Mouse (Mus musculus) CH12.LX (cell line): Measurements from ENCODE around the gene Aldh3b1. TPM values are rescaled to one million over a fixed set of nuclear protein-coding genes. Genes with fewer than 3 reads are reported as not detected.

Source experiments
- DNase-seq: peaks from one replicate; pipeline ENCODE4 v3.0.0-alpha.2; 2013; ENCODE audit errors: extremely low read depth
- H3K27ac ChIP-seq: 2 replicates; pipeline ENCODE4 v1.5.1; 2012; ENCODE audit warnings: low read depth, mild to moderate bottlenecking, control low read depth, moderate library complexity; ENCODE audit not compliant: insufficient read depth
- H3K27me3 ChIP-seq: replicated peaks from 2 replicates; pipeline ENCODE3; 2012; ENCODE audit warnings: inconsistent platforms
- H3K36me3 ChIP-seq, 2 experiments: replicated peaks in 1 of 2; 2 replicates each; pipeline versions ENCODE3 to v1.6.1; 2012; ENCODE audit warnings: inconsistent platforms in 1 of 2, low read length in 1 of 2, mild to moderate bottlenecking in 1 of 2, mixed read lengths in 1 of 2, moderate library complexity in 1 of 2; ENCODE audit not compliant: control insufficient read depth in 1 of 2, insufficient read depth in 1 of 2
- H3K4me1 ChIP-seq, 2 experiments: 2 replicates each; pipeline ENCODE4 v1.6.1; 2012; ENCODE audit warnings: inconsistent platforms in 1 of 2, moderate library complexity in 1 of 2; ENCODE audit not compliant: insufficient read depth in 2 of 2, control insufficient read depth in 1 of 2
- H3K4me2 ChIP-seq: 2 replicates; pipeline ENCODE4 v1.6.1; 2012; ENCODE audit warnings: low read depth, mild to moderate bottlenecking, control low read depth; ENCODE audit not compliant: poor library complexity, insufficient read depth, severe bottlenecking
- H3K4me3 ChIP-seq, 3 experiments: fragments of 150-350 bp in 1 of 3; sonication (generic) in 1 of 3; replicated peaks in 1 of 3; 2 replicates each; pipeline versions ENCODE3 to v1.5.1; 2011 to 2012; ENCODE audit warnings: low read depth in 2 of 3, low read length in 2 of 3, mild to moderate bottlenecking in 2 of 3, moderate library complexity in 2 of 3, control low read depth in 1 of 3, improper control_type of control experiment in 1 of 3, inconsistent platforms in 1 of 3, mixed read lengths in 1 of 3; ENCODE audit not compliant: poor library complexity in 1 of 3
- H3K79me2 ChIP-seq: replicated peaks from 2 replicates; pipeline ENCODE4 v1.6.1; 2012; ENCODE audit warnings: mild to moderate bottlenecking, moderate library complexity; ENCODE audit not compliant: control insufficient read depth, poor library complexity, insufficient read depth, severe bottlenecking; ENCODE audit errors: extremely low read depth
- H3K9ac ChIP-seq: 2 replicates; pipeline ENCODE4 v1.6.1; 2012; ENCODE audit warnings: low read depth, mild to moderate bottlenecking, control low read depth, moderate library complexity; ENCODE audit not compliant: insufficient read depth
- H3K9me3 ChIP-seq: replicated peaks from 2 replicates; pipeline ENCODE3; 2012; ENCODE audit warnings: low read length, inconsistent platforms, mixed read lengths
- BHLHE40 ChIP-seq: IDR thresholded peaks from 2 replicates; pipeline ENCODE4 v1.6.1; 2011; ENCODE audit warnings: mild to moderate bottlenecking, low read depth, low read length, improper control_type of control experiment
- CTCF ChIP-seq, 2 experiments: IDR thresholded peaks in 1 of 2; conservative IDR thresholded peaks in 1 of 2; 2 replicates each; pipeline ENCODE4 v1.5.1; 2011 to 2012; ENCODE audit warnings: low read depth in 2 of 2, low read length in 2 of 2, improper control_type of control experiment in 1 of 2, inconsistent platforms in 1 of 2, mild to moderate bottlenecking in 1 of 2, moderate library complexity in 1 of 2
- EP300 ChIP-seq: IDR thresholded peaks from 2 replicates; pipeline ENCODE4 v1.6.1; 2011; ENCODE audit warnings: low read length, improper control_type of control experiment
- IRF4 ChIP-seq: IDR thresholded peaks from 2 replicates; pipeline ENCODE4 v1.6.1; 2014; ENCODE audit warnings: low read depth, mild to moderate bottlenecking, inconsistent platforms, low read length, improper control_type of control experiment
- JUND ChIP-seq: conservative IDR thresholded peaks from 2 replicates; pipeline ENCODE4 v1.6.1; 2011; ENCODE audit warnings: low read depth, low read length, improper control_type of control experiment
- MAX ChIP-seq: IDR thresholded peaks from 2 replicates; pipeline ENCODE4 v1.6.1; 2011; ENCODE audit warnings: low read length, improper control_type of control experiment
- MAZ ChIP-seq: IDR thresholded peaks from 2 replicates; pipeline ENCODE4 v1.6.1; 2012; ENCODE audit warnings: low read depth, mild to moderate bottlenecking, inconsistent platforms, low read length, improper control_type of control experiment, moderate library complexity
- MEF2A ChIP-seq: IDR thresholded peaks from 2 replicates; pipeline ENCODE4 v1.6.1; 2014; ENCODE audit warnings: low read depth, mild to moderate bottlenecking, inconsistent platforms, low read length, improper control_type of control experiment, borderline replicate concordance
- NRF1 ChIP-seq: IDR thresholded peaks from 2 replicates; pipeline ENCODE4 v1.6.1; 2014; ENCODE audit warnings: low read depth, mild to moderate bottlenecking, inconsistent platforms, low read length, improper control_type of control experiment, moderate library complexity
- PAX5 ChIP-seq: IDR thresholded peaks from 2 replicates; pipeline ENCODE4 v1.6.1; 2012; ENCODE audit warnings: low read length, inconsistent platforms, mixed read lengths
- POLR2A ChIP-seq: IDR thresholded peaks from 2 replicates; pipeline ENCODE4 v1.6.1; 2011; ENCODE audit warnings: low read depth, mild to moderate bottlenecking, improper control_type of control experiment, low read length
- RAD21 ChIP-seq: IDR thresholded peaks from 2 replicates; pipeline ENCODE4 v1.6.1; 2011; ENCODE audit warnings: low read depth, mild to moderate bottlenecking, low read length, improper control_type of control experiment, moderate library complexity
- RCOR1 ChIP-seq: conservative IDR thresholded peaks from 2 replicates; pipeline ENCODE4 v1.6.1; 2012; ENCODE audit warnings: low read depth, mild to moderate bottlenecking, inconsistent platforms, low read length, improper control_type of control experiment
- SMC3 ChIP-seq: IDR thresholded peaks from 2 replicates; pipeline ENCODE4 v1.6.1; 2011; ENCODE audit warnings: low read depth, low read length, improper control_type of control experiment
- TCF12 ChIP-seq: IDR thresholded peaks from 2 replicates; pipeline ENCODE4 v1.6.1; 2014; ENCODE audit warnings: low read depth, mild to moderate bottlenecking, inconsistent platforms, low read length, improper control_type of control experiment
- UBTF ChIP-seq: IDR thresholded peaks from 2 replicates; pipeline ENCODE4 v1.6.1; 2012; ENCODE audit warnings: low read depth, mild to moderate bottlenecking, inconsistent platforms, low read length, improper control_type of control experiment, moderate library complexity
- USF1 ChIP-seq: IDR thresholded peaks from 2 replicates; pipeline ENCODE4 v1.6.1; 2014; ENCODE audit warnings: low read depth, mild to moderate bottlenecking, inconsistent platforms, low read length, improper control_type of control experiment
- USF2 ChIP-seq: conservative IDR thresholded peaks from 2 replicates; pipeline ENCODE4 v1.6.1; 2011; ENCODE audit warnings: low read depth, low read length, improper control_type of control experiment
- ZC3H11A ChIP-seq: IDR thresholded peaks from 2 replicates; pipeline ENCODE4 v1.6.1; 2012; ENCODE audit warnings: low read depth, mild to moderate bottlenecking, inconsistent platforms, low read length, improper control_type of control experiment
- ZKSCAN1 ChIP-seq: IDR thresholded peaks from 2 replicates; pipeline ENCODE4 v1.6.1; 2012; ENCODE audit warnings: low read depth, inconsistent platforms, low read length, improper control_type of control experiment, borderline replicate concordance
- ZMIZ1 ChIP-seq: IDR thresholded peaks from 2 replicates; pipeline ENCODE4 v1.6.1; 2012; ENCODE audit warnings: low read depth, mild to moderate bottlenecking, inconsistent platforms, low read length, improper control_type of control experiment
- dilution Hi-C: fragments of 300-500 bp; cut with MboI; formaldehyde crosslinking; loops from 2 replicates; pipeline ENCODE4 v1.14.3; 2020; ENCODE audit warnings: low sequenced_read_pairs; ENCODE audit not compliant: extremely low pct_unique_long_range_greater_than_20kb, extremely low pct_ligation_motif_present
- in situ Hi-C: fragments of 300-500 bp; cut with MboI; formaldehyde crosslinking; loops from 3 replicates; pipeline ENCODE4 v1.14.3; 2019; ENCODE audit warnings: low sequenced_read_pairs, low pct_ligation_motif_present, low pct_unique_long_range_greater_than_20kb, mixed read lengths
- polyA plus RNA-seq: library from polyadenylated mRNA; unstranded; fragments of >175 nt; gene quantifications from 2 replicates; pipeline ENCODE4 v1.2.1, GENCODE M21; 2012; ENCODE audit warnings: low read depth; ENCODE audit not compliant: insufficient read length
- total RNA-seq, 2 experiments: library from RNA; depleted of rRNA; stranded (reverse); fragments of 300-350 nt in 1 of 2; fragments of >200 nt in 1 of 2; gene quantifications; 2 replicates each; pipeline ENCODE4 v1.2.3; 2012 to 2014

Gene Aldh3b1
- total and polyA plus RNA-seq, 3 experiments: 5.9 to 8.1 (median 8.1) TPM

DNA sequence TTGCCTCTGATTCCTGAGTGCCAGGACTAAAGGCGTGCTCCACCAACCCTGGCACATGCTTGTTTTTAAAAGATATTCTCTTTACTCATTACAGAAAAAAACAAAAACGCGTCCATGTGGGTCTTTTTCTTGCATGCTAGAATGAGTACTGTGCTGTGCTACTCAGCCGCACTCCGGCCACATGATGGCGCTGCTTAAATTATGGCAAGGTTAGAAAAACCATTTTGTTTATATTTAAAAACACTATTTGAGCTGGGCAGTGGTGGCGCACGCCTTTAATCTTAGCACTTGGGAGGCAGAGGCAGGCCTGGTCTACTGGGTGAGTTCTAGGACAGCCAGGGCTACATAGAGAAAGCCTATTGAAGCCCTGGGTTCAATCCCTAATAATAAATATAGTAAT, 39.4 kb downstream of the Aldh3b1 start:
- no peaks in the 10 kb centered on the region for H3K79me2 ChIP-seq
- no peak overlapping the region for H3K4me3 ChIP-seq
- no peaks in the 10 kb centered on the region for H3K4me1 ChIP-seq
- peak; percentile 82 for TF ChIP-seq SMC3
- no peak; the same call in 1 of the 2 replicates for TF ChIP-seq ZC3H11A
- peak; percentile 23 to 76; a peak in 3 of 4 replicates for TF ChIP-seq CTCF (conservative IDR thresholded peaks at IDR 0.05 in 1 of 2, IDR thresholded peaks at IDR 0.05 in 1 of 2; ENCODE audit: low read depth in 2 of 2, low read length in 2 of 2)
- peak; percentile 55 for TF ChIP-seq RAD21
- H3K27me3 ChIP-seq: no peaks in the 10 kb centered on the region
- dilution Hi-C loops (no loop called here), in situ Hi-C loops (no loop called here)
- peaks cover 52 to 85% of the 10 kb centered on the region in 2 experiments for H3K36me3 ChIP-seq
- H3K9me3 ChIP-seq: no peaks in the 10 kb centered on the region
- DNase-seq: peak; percentile 53
- H3K4me2 ChIP-seq: no peak overlapping the region
- no peak overlapping the region for H3K9ac ChIP-seq
- no peak overlapping the region for H3K27ac ChIP-seq

GRCm38 (mm10) chr19:3889096-3889495, 40.5 kb downstream of the Aldh3b1 start:
- H3K27me3 ChIP-seq: no peaks in the 10 kb centered on the region
- no peaks in the 10 kb centered on the region for H3K9me3 ChIP-seq
- in situ Hi-C loops (no loop called here), dilution Hi-C loops (no loop called here)
- no peak for TF ChIP-seq ZMIZ1
- no peak for TF ChIP-seq BHLHE40
- no peak for TF ChIP-seq MAX
- TF ChIP-seq UBTF: no peak
- TF ChIP-seq MEF2A: no peak
- no peak for TF ChIP-seq ZKSCAN1
- TF ChIP-seq MAZ: no peak
- no peak for TF ChIP-seq USF1
- no peak for TF ChIP-seq TCF12
- TF ChIP-seq RCOR1: no peak
- no peak for TF ChIP-seq USF2
- TF ChIP-seq NRF1: no peak
- TF ChIP-seq CTCF (conservative IDR thresholded peaks at IDR 0.05 in 1 of 2, IDR thresholded peaks at IDR 0.05 in 1 of 2; ENCODE audit: low read depth in 2 of 2, low read length in 2 of 2): no peak
- no peak for TF ChIP-seq EP300
- TF ChIP-seq IRF4: no peak
- TF ChIP-seq ZC3H11A: no peak
- TF ChIP-seq PAX5: no peak
- TF ChIP-seq JUND: no peak
- no peak for TF ChIP-seq POLR2A
- no peak for DNase-seq
- H3K4me1 ChIP-seq: no peaks in the 10 kb centered on the region
- H3K36me3 ChIP-seq: peaks cover 45 to 84% of the 10 kb centered on the region in 2 experiments
- H3K4me3 ChIP-seq: no peak overlapping the region
- no peak overlapping the region for H3K27ac ChIP-seq
- no peaks in the 10 kb centered on the region for H3K79me2 ChIP-seq
- H3K4me2 ChIP-seq: no peak overlapping the region
- no peak overlapping the region for H3K9ac ChIP-seq
